Mouse (Mus musculus): ENCODE measurements around the gene Bag5. TPM values are rescaled to one million over a fixed set of nuclear protein-coding genes. Genes with fewer than 3 reads are reported as not detected.
"Not testable (repeated sequence)": the region's sequence is repeated elsewhere in the genome, so short reads cannot be mapped to it uniquely, and the experiment has no call there.

Bag5 gene
- polyA plus RNA-seq, 1 experiment from 2014 or later: 49.7 TPM

DNA sequence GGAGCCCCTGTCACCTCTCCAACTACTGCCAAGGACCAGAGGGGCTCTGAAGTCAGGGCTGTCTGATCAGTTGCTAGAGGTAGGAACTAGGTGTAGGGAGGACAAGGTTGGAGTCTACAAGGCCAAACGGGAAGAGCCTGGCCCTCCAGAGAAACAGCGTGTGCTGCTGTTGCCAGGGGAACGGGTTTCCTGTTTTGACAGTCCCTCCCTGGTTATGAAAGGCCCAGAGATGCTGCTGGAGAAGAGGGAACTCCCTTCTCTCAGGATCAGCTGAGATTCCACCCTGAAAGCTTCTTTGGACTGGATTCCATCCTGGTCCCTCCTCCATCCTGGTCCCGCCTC lies 13.0 kb upstream of the Bag5 start:
- H3K9me3 ChIP-seq (ENCODE audit: control insufficient read depth, low read length): no peaks in the 10 kb centered on the region
- H3K4me1 ChIP-seq (ENCODE audit: control insufficient read depth, insufficient read depth, low read length): no peaks in the 10 kb centered on the region
- H3K27me3 ChIP-seq (ENCODE audit: control insufficient read depth, insufficient read depth, low read length): no peaks in the 10 kb centered on the region
- no peak overlapping the region for H3K27ac ChIP-seq (ENCODE audit: low read depth, low read length)
- H3K4me2 ChIP-seq (replicated peaks; ENCODE audit: low read depth, low read length): no peak overlapping the region
- no peak overlapping the region for H3K4me3 ChIP-seq (ENCODE audit: low read length)
- ATAC-seq (ENCODE audit: low FRiP score, low TSS enrichment): peak; percentile 44; the same call in 1 of the 2 replicates
- H3K36me3 ChIP-seq (ENCODE audit: control insufficient read depth, insufficient read depth, low read length): peaks cover 18% of the 10 kb centered on the region; the same call in 1 of the 2 replicates
- 60% methylated on average over 4 of the region's 4 CpGs for WGBS
- H3K9ac ChIP-seq (ENCODE audit: low read depth, low read length): no peak overlapping the region

DNA sequence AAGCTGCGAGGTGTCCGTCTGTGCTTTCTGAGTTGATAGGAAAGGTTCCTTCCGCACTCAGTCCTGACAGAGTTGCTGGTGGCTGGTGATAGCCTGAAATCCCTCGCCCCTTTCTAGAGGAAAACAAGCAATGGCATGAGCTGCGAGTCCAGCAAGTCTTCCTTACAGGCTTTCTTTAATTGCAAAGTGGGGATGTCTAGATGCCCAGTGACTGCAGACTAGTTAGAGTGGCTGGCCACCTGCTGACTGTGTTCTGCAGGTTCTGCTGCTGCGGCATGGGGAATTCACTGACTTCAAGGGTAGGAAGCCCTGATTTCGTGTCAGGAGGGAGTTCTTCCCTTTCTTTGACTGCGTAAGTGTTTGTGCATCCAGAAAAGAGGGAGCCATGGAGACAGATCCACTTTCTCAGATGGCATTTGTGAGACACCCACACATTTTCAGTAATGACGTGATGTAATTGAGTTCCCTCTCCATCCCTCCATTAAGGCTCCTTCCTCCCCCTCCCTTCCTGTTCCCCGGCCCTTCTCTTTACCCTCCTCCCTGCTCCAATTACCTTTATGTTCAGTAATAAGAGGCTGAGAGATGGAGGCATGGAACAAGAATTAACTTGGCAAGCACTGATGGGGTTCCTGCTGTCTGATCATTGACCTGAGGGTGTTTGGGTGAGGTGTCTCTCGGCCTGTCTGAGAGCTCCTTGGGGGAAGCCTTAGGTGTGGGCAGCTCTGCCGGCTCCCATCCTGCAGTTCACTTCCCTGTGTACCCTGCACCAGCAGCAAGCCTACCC lies 12.5 kb upstream of the Bag5 start:
- Histone ChIP-seq H3K9ac (ENCODE audit: low read depth, low read length) (no peak overlapping the region), H3K9me3 (ENCODE audit: control insufficient read depth, low read length) (no peaks in the 10 kb centered on the region), H3K27me3 (ENCODE audit: control insufficient read depth, insufficient read depth, low read length) (no peaks in the 10 kb centered on the region), H3K27ac (ENCODE audit: low read depth, low read length) (peak overlapping the region; percentile 11; the same call in 1 of the 2 replicates), H3K4me3 (ENCODE audit: low read length) (no peak overlapping the region), H3K36me3 (ENCODE audit: control insufficient read depth, insufficient read depth, low read length) (peaks cover 18% of the 10 kb centered on the region; the same call in 1 of the 2 replicates), H3K4me2 (replicated peaks; ENCODE audit: low read depth, low read length) (no peak overlapping the region), H3K4me1 (ENCODE audit: control insufficient read depth, insufficient read depth, low read length) (no peaks in the 10 kb centered on the region)
- whole genome bisulfite sequencing: 60% methylated on average over 12 of the region's 12 CpGs
- ATAC-seq (ENCODE audit: low FRiP score, low TSS enrichment): no peak

DNA sequence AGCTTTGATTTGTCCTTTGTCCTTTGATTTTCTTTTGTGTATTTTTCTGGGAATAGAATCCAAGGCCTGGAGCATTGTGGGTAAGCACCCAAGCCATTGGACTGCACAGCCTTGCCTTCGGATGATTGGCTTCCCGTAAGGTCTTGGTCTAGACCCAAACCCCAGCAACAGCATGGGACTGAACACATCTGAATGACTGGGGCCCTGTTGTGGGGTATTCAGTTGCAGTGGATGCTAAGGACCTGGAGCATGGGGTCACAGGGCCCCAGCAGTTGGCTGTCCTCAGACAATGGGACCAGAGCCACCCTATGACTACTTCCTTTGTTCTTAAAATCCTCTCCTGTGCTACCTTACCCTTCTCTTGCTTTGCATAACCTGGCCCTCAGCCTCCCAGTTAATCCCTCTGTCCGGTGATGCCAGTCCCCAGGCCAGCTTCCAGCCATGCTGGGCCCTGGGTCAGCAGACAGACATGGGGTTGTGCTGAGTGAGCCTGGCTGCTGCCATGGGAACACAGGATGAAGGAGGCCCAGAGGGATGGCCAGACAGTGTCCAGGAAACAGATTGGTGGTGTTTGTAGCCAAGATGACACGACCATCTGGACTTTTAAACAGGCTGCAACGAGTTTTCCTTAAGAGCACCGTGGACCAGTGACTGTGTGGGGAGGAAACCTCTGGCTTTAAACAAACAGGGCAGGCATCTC lies 11.7 kb upstream of the Bag5 start:
- H3K4me2 ChIP-seq (replicated peaks; ENCODE audit: low read depth, low read length): no peak overlapping the region
- no peak overlapping the region for H3K9ac ChIP-seq (ENCODE audit: low read depth, low read length)
- H3K27me3 ChIP-seq (ENCODE audit: control insufficient read depth, insufficient read depth, low read length): no peaks in the 10 kb centered on the region
- H3K27ac ChIP-seq (ENCODE audit: low read depth, low read length): peak overlapping the region; percentile 11; the same call in 1 of the 2 replicates
- ATAC-seq (ENCODE audit: low FRiP score, low TSS enrichment): no peak
- no peak overlapping the region for H3K4me3 ChIP-seq (ENCODE audit: low read length)
- H3K36me3 ChIP-seq (ENCODE audit: control insufficient read depth, insufficient read depth, low read length): peaks cover 18% of the 10 kb centered on the region; the same call in 1 of the 2 replicates
- no peaks in the 10 kb centered on the region for H3K4me1 ChIP-seq (ENCODE audit: control insufficient read depth, insufficient read depth, low read length)
- H3K9me3 ChIP-seq (ENCODE audit: control insufficient read depth, low read length): no peaks in the 10 kb centered on the region
- 67% methylated on average over 6 of the region's 6 CpGs for WGBS

DNA sequence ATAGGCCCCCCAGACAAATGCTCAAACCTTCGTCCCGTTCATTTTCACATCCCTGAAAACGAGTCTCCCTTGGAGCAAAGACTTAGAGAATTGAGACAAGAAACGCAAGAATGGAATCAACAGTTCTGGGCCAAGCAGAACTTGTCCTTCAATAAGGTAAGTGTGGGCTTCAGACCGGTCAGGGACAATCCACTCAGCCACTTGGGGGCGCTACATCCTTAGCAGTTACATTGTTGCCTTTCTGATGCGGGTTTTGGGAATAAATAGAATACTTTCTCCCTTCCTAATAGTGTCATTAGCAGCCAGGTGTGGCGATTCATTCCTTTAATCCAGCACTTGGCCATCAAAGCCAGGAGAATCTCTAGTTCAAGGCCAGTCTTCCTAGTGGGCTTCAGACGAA lies 9.6 kb upstream of the Bag5 start:
- H3K4me1 ChIP-seq (ENCODE audit: control insufficient read depth, insufficient read depth, low read length): peaks cover 6% of the 10 kb centered on the region
- H3K9me3 ChIP-seq (ENCODE audit: control insufficient read depth, low read length): no peaks in the 10 kb centered on the region
- WGBS: 75% methylated on average over 9 of the region's 9 CpGs
- ATAC-seq (ENCODE audit: low FRiP score, low TSS enrichment): no peak
- H3K4me3 ChIP-seq (ENCODE audit: low read length): no peak overlapping the region
- H3K36me3 ChIP-seq (ENCODE audit: control insufficient read depth, insufficient read depth, low read length): peaks cover 15% of the 10 kb centered on the region; the same call in 1 of the 2 replicates
- H3K4me2 ChIP-seq (replicated peaks; ENCODE audit: low read depth, low read length): no peak overlapping the region
- no peak overlapping the region for H3K9ac ChIP-seq (ENCODE audit: low read depth, low read length)
- no peaks in the 10 kb centered on the region for H3K27me3 ChIP-seq (ENCODE audit: control insufficient read depth, insufficient read depth, low read length)
- no peak overlapping the region for H3K27ac ChIP-seq (ENCODE audit: low read depth, low read length)

DNA sequence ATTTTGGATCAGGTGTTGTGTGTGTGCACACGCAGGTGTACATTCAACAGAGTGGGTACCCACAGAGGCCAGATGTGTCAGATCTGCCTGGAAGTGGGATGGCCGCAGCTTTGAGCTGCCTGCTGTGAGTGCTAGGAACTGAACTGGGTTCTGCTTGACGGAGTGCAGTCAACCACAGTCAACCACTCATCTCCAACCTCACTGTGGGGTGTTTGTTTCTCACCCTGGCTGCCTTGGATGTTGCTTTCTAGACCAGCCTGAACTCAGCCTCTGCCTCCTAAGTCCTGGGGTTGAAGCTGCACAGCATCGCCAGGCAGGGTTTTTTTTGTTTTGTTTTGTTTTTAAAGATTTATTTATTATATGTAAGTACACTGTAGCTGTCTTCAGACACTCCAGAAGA lies 7.2 kb upstream of the Bag5 start:
- H3K27ac ChIP-seq (ENCODE audit: low read depth, low read length): no peak overlapping the region
- H3K36me3 ChIP-seq (ENCODE audit: control insufficient read depth, insufficient read depth, low read length): peaks cover 19% of the 10 kb centered on the region; the same call in 1 of the 2 replicates
- H3K9me3 ChIP-seq (ENCODE audit: control insufficient read depth, low read length): no peaks in the 10 kb centered on the region
- no peak overlapping the region for H3K9ac ChIP-seq (ENCODE audit: low read depth, low read length)
- WGBS: 89% methylated on average over 4 of the region's 4 CpGs
- H3K4me2 ChIP-seq (replicated peaks; ENCODE audit: low read depth, low read length): no peak overlapping the region
- H3K27me3 ChIP-seq (ENCODE audit: control insufficient read depth, insufficient read depth, low read length): no peaks in the 10 kb centered on the region
- H3K4me3 ChIP-seq (ENCODE audit: low read length): no peak overlapping the region
- H3K4me1 ChIP-seq (ENCODE audit: control insufficient read depth, insufficient read depth, low read length): peaks cover 6% of the 10 kb centered on the region
- ATAC-seq (ENCODE audit: low FRiP score, low TSS enrichment): no peak

DNA sequence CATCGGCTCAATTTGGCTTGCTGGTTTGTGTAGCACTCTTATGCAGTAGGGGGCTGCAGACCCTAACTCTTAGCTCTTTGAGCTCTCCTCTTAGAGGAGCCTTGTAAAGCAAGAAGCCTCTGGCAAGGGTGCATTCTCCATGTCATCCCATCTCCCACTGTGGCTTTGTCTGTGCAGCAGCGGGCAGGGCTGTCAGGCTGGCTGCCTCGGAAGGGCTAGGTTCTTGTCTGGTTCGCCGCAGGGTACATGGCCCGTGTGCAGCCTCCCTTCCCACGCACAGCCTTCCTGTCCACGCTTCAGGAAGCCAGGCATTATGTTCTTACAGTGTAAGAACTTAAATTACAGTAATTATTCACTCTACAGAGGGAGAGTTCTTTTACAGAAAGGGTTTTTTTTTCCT lies 5.6 kb upstream of the Bag5 start:
- H3K4me3 ChIP-seq (ENCODE audit: low read length): no peak overlapping the region
- peak overlapping the region; percentile 78 for H3K27ac ChIP-seq (ENCODE audit: low read depth, low read length)
- H3K27me3 ChIP-seq (ENCODE audit: control insufficient read depth, insufficient read depth, low read length): no peaks in the 10 kb centered on the region
- H3K4me2 ChIP-seq (replicated peaks; ENCODE audit: low read depth, low read length): no peak overlapping the region; the same call in 1 of the 2 replicates
- peaks cover 13% of the 10 kb centered on the region; the same call in 1 of the 2 replicates for H3K36me3 ChIP-seq (ENCODE audit: control insufficient read depth, insufficient read depth, low read length)
- no peaks in the 10 kb centered on the region for H3K9me3 ChIP-seq (ENCODE audit: control insufficient read depth, low read length)
- ATAC-seq (ENCODE audit: low FRiP score, low TSS enrichment): peak; percentile 73
- H3K4me1 ChIP-seq (ENCODE audit: control insufficient read depth, insufficient read depth, low read length): peaks cover 11% of the 10 kb centered on the region
- no peak overlapping the region for H3K9ac ChIP-seq (ENCODE audit: low read depth, low read length)
- WGBS: 34% methylated on average over 8 of the region's 8 CpGs

DNA sequence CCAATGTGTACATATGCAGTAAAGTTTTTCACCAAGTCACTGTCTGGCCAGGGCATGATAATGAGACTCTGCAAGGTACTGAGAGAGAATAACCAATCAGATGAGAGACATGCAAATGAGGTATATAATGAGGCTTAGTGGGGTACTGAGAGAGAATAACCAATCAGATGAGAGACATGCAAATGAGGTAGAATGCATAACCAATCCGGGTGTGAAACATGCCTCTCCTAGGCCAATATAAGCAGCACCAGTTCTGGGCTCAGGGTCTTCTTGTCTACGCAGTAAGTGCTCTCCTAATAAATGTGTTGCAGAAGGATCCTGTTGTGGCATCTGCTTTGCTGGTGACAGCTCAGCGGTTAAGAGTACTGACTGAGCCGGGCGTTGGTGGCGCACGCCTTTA lies 3.4 kb upstream of the Bag5 start:
- Histone ChIP-seq H3K36me3 (ENCODE audit: control insufficient read depth, insufficient read depth, low read length) (peaks cover 7% of the 10 kb centered on the region; the same call in 1 of the 2 replicates), H3K9ac (ENCODE audit: low read depth, low read length) (no peak overlapping the region), H3K27me3 (ENCODE audit: control insufficient read depth, insufficient read depth, low read length) (no peaks in the 10 kb centered on the region), H3K9me3 (ENCODE audit: control insufficient read depth, low read length) (no peaks in the 10 kb centered on the region), H3K4me2 (replicated peaks; ENCODE audit: low read depth, low read length) (no peak overlapping the region), H3K27ac (ENCODE audit: low read depth, low read length) (no peak overlapping the region), H3K4me1 (ENCODE audit: control insufficient read depth, insufficient read depth, low read length) (peaks cover 18% of the 10 kb centered on the region), H3K4me3 (ENCODE audit: low read length) (no peak overlapping the region)
- no peak for ATAC-seq (ENCODE audit: low FRiP score, low TSS enrichment)
- 96% methylated on average over 7 of the region's 7 CpGs for WGBS

DNA sequence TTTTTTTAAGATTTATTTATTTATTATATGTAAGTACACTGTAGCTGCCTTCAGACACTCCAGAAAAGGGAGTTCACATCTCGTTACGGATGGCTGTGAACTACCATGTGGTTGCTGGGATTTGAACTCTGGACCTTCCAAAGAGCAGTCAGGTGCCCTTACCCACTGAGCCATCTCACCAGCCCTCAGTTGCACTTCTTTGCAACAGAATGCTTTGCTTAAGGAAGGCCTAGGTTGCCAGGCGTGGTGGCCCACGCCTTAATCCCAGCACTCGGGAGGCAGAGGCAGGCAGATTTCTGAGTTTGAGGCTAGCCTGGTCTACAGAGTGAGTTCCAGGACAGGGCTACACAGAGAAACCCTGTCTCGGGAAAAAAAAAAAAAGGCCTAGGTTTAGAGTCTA lies 823 bp upstream of the Bag5 start:
- H3K4me3 ChIP-seq (ENCODE audit: low read length): peak overlapping the region; percentile 97
- H3K4me1 ChIP-seq (ENCODE audit: control insufficient read depth, insufficient read depth, low read length): peaks cover 19% of the 10 kb centered on the region
- H3K9ac ChIP-seq (ENCODE audit: low read depth, low read length): peak overlapping the region; percentile 99; the same call in 1 of the 2 replicates
- H3K36me3 ChIP-seq (ENCODE audit: control insufficient read depth, insufficient read depth, low read length): peaks cover 29% of the 10 kb centered on the region
- H3K9me3 ChIP-seq (ENCODE audit: control insufficient read depth, low read length); H3K27me3 ChIP-seq (ENCODE audit: control insufficient read depth, insufficient read depth, low read length); H3K27ac ChIP-seq (ENCODE audit: low read depth, low read length); ATAC-seq (ENCODE audit: low FRiP score, low TSS enrichment): not testable (repeated sequence)
- peak overlapping the region; percentile 48 for H3K4me2 ChIP-seq (replicated peaks; ENCODE audit: low read depth, low read length)
- WGBS: 73% methylated on average over 6 of the region's 6 CpGs

DNA sequence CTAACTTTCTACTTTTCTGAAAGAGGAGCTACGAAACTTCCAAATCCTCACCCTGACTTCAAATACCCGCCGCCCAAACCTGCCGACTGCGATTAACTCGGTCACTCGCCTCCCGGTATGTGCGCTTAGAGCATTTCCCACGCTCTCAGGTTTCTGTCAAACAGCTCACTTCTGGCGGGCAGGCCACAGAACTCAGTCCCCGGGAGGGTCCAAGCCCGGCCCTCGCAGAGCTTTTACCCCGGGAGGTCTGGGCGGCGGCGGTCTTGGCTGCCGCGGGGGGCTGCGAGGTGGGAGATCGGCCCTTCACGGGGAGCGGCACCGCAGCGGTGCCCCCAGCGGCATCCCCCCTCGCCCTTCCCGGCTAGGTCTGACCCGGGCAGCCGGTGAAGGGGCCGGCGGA lies 581 bp downstream of the Bag5 start:
- Histone ChIP-seq H3K4me3 (ENCODE audit: low read length) (peak overlapping the region; percentile 97), H3K27ac (ENCODE audit: low read depth, low read length) (peak overlapping the region; percentile 82), H3K4me1 (ENCODE audit: control insufficient read depth, insufficient read depth, low read length) (peaks cover 14% of the 10 kb centered on the region; the same call in 1 of the 2 replicates), H3K4me2 (replicated peaks; ENCODE audit: low read depth, low read length) (peak overlapping the region; percentile 75), H3K9me3 (ENCODE audit: control insufficient read depth, low read length) (no peaks in the 10 kb centered on the region), H3K36me3 (ENCODE audit: control insufficient read depth, insufficient read depth, low read length) (peaks cover 42% of the 10 kb centered on the region), H3K9ac (ENCODE audit: low read depth, low read length) (peak overlapping the region; percentile 99), H3K27me3 (ENCODE audit: control insufficient read depth, insufficient read depth, low read length) (no peaks in the 10 kb centered on the region)
- WGBS: under 1% methylated on average over 29 of the region's 33 CpGs
- no peak; the same call in 1 of the 2 replicates for ATAC-seq (ENCODE audit: low FRiP score, low TSS enrichment)

Measured in kidney, embryonic 14.5 days (tissue).